Mouse (Mus musculus): ENCODE results near the gene Gm39653. TPM values are rescaled to one million over a fixed set of nuclear protein-coding genes. Genes with fewer than 3 reads are reported as not detected.
"Not testable (repeated sequence)": the region's sequence is repeated elsewhere in the genome, so short reads cannot be mapped to it uniquely, and the experiment has no call there.

Gene Gm39653
- total RNA-seq, 1 experiment, result not detected

GRCm38 (mm10) chr1:63603870-63604500 is 11.8 kb upstream of the Gm39653 start:
- in situ Hi-C loops (cut with MboI; ENCODE audit: low sequenced_read_pairs in 2 of 2, unreplicated experiment in 2 of 2), result no loop called here
- Histone ChIP-seq H3K9ac (ENCODE audit: insufficient read depth, low read depth, low read length, poor library complexity, severe bottlenecking) (no peak overlapping the region), H3K4me3 (ENCODE audit: insufficient read depth in 1 of 2, low read depth in 1 of 2, low read length in 2 of 2, poor library complexity in 1 of 2, severe bottlenecking in 1 of 2) (no peak overlapping the region), H3K4me1 (ENCODE audit: control insufficient read depth in 2 of 2, insufficient read depth in 2 of 2, low read length in 2 of 2, poor library complexity in 1 of 2) (no peaks in the 10 kb centered on the region), H3K27ac (ENCODE audit: insufficient read depth, low read depth, low read length, poor library complexity, severe bottlenecking) (no peak overlapping the region), H3K36me3 (ENCODE audit: control insufficient read depth, insufficient read depth, low read length, poor library complexity, severe bottlenecking) (no peaks in the 10 kb centered on the region), H3K9me3 (ENCODE audit: control insufficient read depth, insufficient read depth, low read depth, low read length) (no peaks in the 10 kb centered on the region)
- TF ChIP-seq ZNF384 (IDR thresholded peaks at IDR 0.05; ENCODE audit: low read depth, low read length) (no peak), ZC3H11A (IDR thresholded peaks at IDR 0.05; ENCODE audit: borderline replicate concordance, low read depth, low read length) (no peak)
- no peak for DNase-seq (ENCODE audit: low read depth, low spot score)

GRCm38 (mm10) chr1:63609613-63610012 is 6.2 kb upstream of the Gm39653 start:
- Histone ChIP-seq H3K27ac (ENCODE audit: insufficient read depth, low read depth, low read length, poor library complexity, severe bottlenecking) (no peak overlapping the region), H3K4me1 (ENCODE audit: control insufficient read depth in 2 of 2, insufficient read depth in 2 of 2, low read length in 2 of 2, poor library complexity in 1 of 2) (no peaks in the 10 kb centered on the region), H3K4me3 (ENCODE audit: insufficient read depth in 1 of 2, low read depth in 1 of 2, low read length in 2 of 2, poor library complexity in 1 of 2, severe bottlenecking in 1 of 2) (no peak overlapping the region), H3K9ac (ENCODE audit: insufficient read depth, low read depth, low read length, poor library complexity, severe bottlenecking) (no peak overlapping the region), H3K36me3 (ENCODE audit: control insufficient read depth, insufficient read depth, low read length, poor library complexity, severe bottlenecking) (no peaks in the 10 kb centered on the region), H3K9me3 (ENCODE audit: control insufficient read depth, insufficient read depth, low read depth, low read length) (no peaks in the 10 kb centered on the region)
- peak; percentile 20 for DNase-seq (ENCODE audit: low read depth, low spot score)
- TF ChIP-seq ZNF384 (IDR thresholded peaks at IDR 0.05; ENCODE audit: low read depth, low read length) (no peak), ZC3H11A (IDR thresholded peaks at IDR 0.05; ENCODE audit: borderline replicate concordance, low read depth, low read length) (no peak; the same call in 1 of the 2 replicates), CHD2 (IDR thresholded peaks at IDR 0.05; ENCODE audit: low read depth, low read length) (no peak), HCFC1 (IDR thresholded peaks at IDR 0.05; ENCODE audit: borderline replicate concordance, insufficient read depth, low read length) (no peak), MAFK (IDR thresholded peaks at IDR 0.05; ENCODE audit: insufficient read depth, low read depth, low read length) (no peak)
- in situ Hi-C loops (cut with MboI; ENCODE audit: low sequenced_read_pairs in 2 of 2, unreplicated experiment in 2 of 2), result no loop called here

GRCm38 (mm10) chr1:63614594-63614993 is 1.2 kb upstream of the Gm39653 start:
- in situ Hi-C loops (cut with MboI; ENCODE audit: low sequenced_read_pairs in 2 of 2, unreplicated experiment in 2 of 2), result no loop called here
- peak; percentile 63 for DNase-seq (ENCODE audit: low read depth, low spot score)
- H3K36me3 ChIP-seq (ENCODE audit: control insufficient read depth, insufficient read depth, low read length, poor library complexity, severe bottlenecking), result no peaks in the 10 kb centered on the region
- 0 out of 4 replicates have a peak, but pooled peaks cover 0 to 1% of the 10 kb centered on the region in 2 experiments for H3K4me1 ChIP-seq (ENCODE audit: control insufficient read depth in 2 of 2, insufficient read depth in 2 of 2, low read length in 2 of 2, poor library complexity in 1 of 2)
- H3K4me3 ChIP-seq (ENCODE audit: insufficient read depth in 1 of 2, low read depth in 1 of 2, low read length in 2 of 2, poor library complexity in 1 of 2, severe bottlenecking in 1 of 2), result peak overlapping the region; percentile 33 to 62
- H3K27ac ChIP-seq (ENCODE audit: insufficient read depth, low read depth, low read length, poor library complexity, severe bottlenecking), result no peak overlapping the region
- H3K9ac ChIP-seq (ENCODE audit: insufficient read depth, low read depth, low read length, poor library complexity, severe bottlenecking), result no peak overlapping the region
- 0 out of 2 replicates have a peak, but pooled peaks cover 1% of the 10 kb centered on the region for H3K9me3 ChIP-seq (ENCODE audit: control insufficient read depth, insufficient read depth, low read depth, low read length)
- no peak for TF ChIP-seq ZC3H11A (IDR thresholded peaks at IDR 0.05; ENCODE audit: borderline replicate concordance, low read depth, low read length)
- TF ChIP-seq CHD2 (IDR thresholded peaks at IDR 0.05; ENCODE audit: low read depth, low read length), result no peak
- TF ChIP-seq HCFC1 (IDR thresholded peaks at IDR 0.05; ENCODE audit: borderline replicate concordance, insufficient read depth, low read length), result no peak
- TF ChIP-seq ZNF384 (IDR thresholded peaks at IDR 0.05; ENCODE audit: low read depth, low read length), result no peak
- TF ChIP-seq MAFK (IDR thresholded peaks at IDR 0.05; ENCODE audit: insufficient read depth, low read depth, low read length), result no peak

GRCm38 (mm10) chr1:63628211-63628610 is 12.4 kb downstream of the Gm39653 start:
- Histone ChIP-seq H3K36me3 (ENCODE audit: control insufficient read depth, insufficient read depth, low read length, poor library complexity, severe bottlenecking) (no peaks in the 10 kb centered on the region), H3K9me3 (ENCODE audit: control insufficient read depth, insufficient read depth, low read depth, low read length) (no peaks in the 10 kb centered on the region), H3K4me1 (ENCODE audit: control insufficient read depth in 2 of 2, insufficient read depth in 2 of 2, low read length in 2 of 2, poor library complexity in 1 of 2) (no peaks in the 10 kb centered on the region), H3K27ac (ENCODE audit: insufficient read depth, low read depth, low read length, poor library complexity, severe bottlenecking) (no peak overlapping the region), H3K4me3 (ENCODE audit: insufficient read depth in 1 of 2, low read depth in 1 of 2, low read length in 2 of 2, poor library complexity in 1 of 2, severe bottlenecking in 1 of 2) (no peak overlapping the region), H3K9ac (ENCODE audit: insufficient read depth, low read depth, low read length, poor library complexity, severe bottlenecking) (no peak overlapping the region)
- DNase-seq (ENCODE audit: low read depth, low spot score), result no peak
- TF ChIP-seq HCFC1 (IDR thresholded peaks at IDR 0.05; ENCODE audit: borderline replicate concordance, insufficient read depth, low read length) (no peak), CHD2 (IDR thresholded peaks at IDR 0.05; ENCODE audit: low read depth, low read length) (no peak), ZNF384 (IDR thresholded peaks at IDR 0.05; ENCODE audit: low read depth, low read length) (no peak), MAFK (IDR thresholded peaks at IDR 0.05; ENCODE audit: insufficient read depth, low read depth, low read length) (no peak), ZC3H11A (IDR thresholded peaks at IDR 0.05; ENCODE audit: borderline replicate concordance, low read depth, low read length) (no peak)
- in situ Hi-C loops (cut with MboI; ENCODE audit: low sequenced_read_pairs in 2 of 2, unreplicated experiment in 2 of 2), result no loop called here

GRCm38 (mm10) chr1:63630390-63630789 is 14.6 kb downstream of the Gm39653 start:
- H3K9ac ChIP-seq (ENCODE audit: insufficient read depth, low read depth, low read length, poor library complexity, severe bottlenecking); in situ Hi-C loops (cut with MboI; ENCODE audit: low sequenced_read_pairs in 2 of 2, unreplicated experiment in 2 of 2); DNase-seq (ENCODE audit: low read depth, low spot score); H3K4me3 ChIP-seq (ENCODE audit: insufficient read depth in 1 of 2, low read depth in 1 of 2, low read length in 2 of 2, poor library complexity in 1 of 2, severe bottlenecking in 1 of 2); H3K36me3 ChIP-seq (ENCODE audit: control insufficient read depth, insufficient read depth, low read length, poor library complexity, severe bottlenecking); H3K27ac ChIP-seq (ENCODE audit: insufficient read depth, low read depth, low read length, poor library complexity, severe bottlenecking); H3K9me3 ChIP-seq (ENCODE audit: control insufficient read depth, insufficient read depth, low read depth, low read length); H3K4me1 ChIP-seq (ENCODE audit: control insufficient read depth in 2 of 2, insufficient read depth in 2 of 2, low read length in 2 of 2, poor library complexity in 1 of 2): not testable (repeated sequence)

Measured in ES-E14 (cell line).